Mouse (Mus musculus) kidney, embryonic 16.5 days (tissue): ENCODE results near the gene Apol7a. TPM values are rescaled to one million over a fixed set of nuclear protein-coding genes. Genes with fewer than 3 reads are reported as not detected.

Experiments used
- ATAC-seq: fragments of 200-750 bp; cut with Nextera tagmentation; 2 replicates; pipeline ENCODE4 v1.8.0; 2017; ENCODE audit warnings: moderate TSS enrichment; ENCODE audit not compliant: low FRiP score, low TSS enrichment
- H3K27ac ChIP-seq: fragments of 300-500 bp; sonication (generic); 2 replicates; pipeline ENCODE4 v1.5.1; 2014; ENCODE audit warnings: low read length
- H3K27me3 ChIP-seq: fragments of 300-500 bp; sonication (generic); 2 replicates; pipeline ENCODE4 v1.6.1; 2014; ENCODE audit warnings: low read length, control low read depth, mixed read lengths; ENCODE audit not compliant: insufficient read depth
- H3K36me3 ChIP-seq: fragments of 300-500 bp; sonication (generic); 2 replicates; pipeline ENCODE4 v1.6.1; 2014; ENCODE audit warnings: low read length, control low read depth, mixed read lengths; ENCODE audit not compliant: insufficient read depth
- H3K4me1 ChIP-seq: fragments of 300-500 bp; sonication (generic); 2 replicates; pipeline ENCODE4 v1.6.1; 2014; ENCODE audit warnings: low read length, control low read depth, mixed read lengths; ENCODE audit not compliant: insufficient read depth
- H3K4me2 ChIP-seq: fragments of 300-500 bp; sonication (generic); replicated peaks from 2 replicates; pipeline ENCODE4 v1.6.1; 2014; ENCODE audit warnings: low read depth, low read length
- H3K4me3 ChIP-seq: fragments of 300-500 bp; sonication (generic); 2 replicates; pipeline ENCODE4 v1.5.1; 2014; ENCODE audit warnings: mild to moderate bottlenecking, low read length
- H3K9ac ChIP-seq: fragments of 300-500 bp; sonication (generic); replicated peaks from 2 replicates; pipeline ENCODE4 v1.6.1; 2014; ENCODE audit warnings: low read length
- H3K9me3 ChIP-seq: fragments of 300-500 bp; sonication (generic); 2 replicates; pipeline ENCODE4 v1.6.1; 2016; ENCODE audit warnings: low read length, control low read depth
- WGBS: fragments of 180-500 bp; shearing (Covaris S2); extraction: QIAGEN DNeasy Blood & Tissue Kit; methylation state at CpG from one replicate; pipeline ENCODE4 v1.1.7; 2014; 5-methylcytosine and 5-hydroxymethylcytosine counted together
- polyA plus RNA-seq: library from polyadenylated mRNA; unstranded; fragments of >200 nt; fragmentation: Nextera tagmentation; extraction: Ambion mirVana; gene quantifications from 2 replicates; pipeline ENCODE4 v1.2.1, GENCODE M21; 2015

Apol7a gene
- polyA plus RNA-seq, 1 experiment from 2014 or later, result 0.19 TPM

DNA sequence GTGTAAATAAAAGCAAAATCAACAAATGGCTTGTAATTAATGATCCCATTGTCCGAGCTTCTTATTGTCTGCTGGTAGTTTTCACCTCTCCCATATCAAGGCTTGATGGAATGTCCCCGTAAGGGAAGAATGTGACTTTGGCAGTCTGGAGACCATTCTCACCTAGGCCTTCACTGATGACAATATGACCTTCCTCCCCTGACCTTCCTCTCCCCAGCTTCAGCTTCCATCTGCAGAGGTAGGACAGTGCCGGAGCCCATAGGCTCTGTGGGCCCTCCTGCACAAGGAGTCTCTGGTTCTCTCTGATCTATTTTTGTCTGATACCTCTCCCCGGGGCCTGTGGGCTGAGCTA, 44.4 kb downstream of the Apol7a start:
- Histone ChIP-seq H3K27me3 (no peaks in the 10 kb centered on the region; the same call in 1 of the 2 replicates), H3K9me3 (no peaks in the 10 kb centered on the region), H3K4me1 (peaks cover 38% of the 10 kb centered on the region), H3K4me2 (no peak overlapping the region), H3K36me3 (no peaks in the 10 kb centered on the region), H3K9ac (no peak overlapping the region), H3K4me3 (no peak overlapping the region), H3K27ac (no peak overlapping the region)
- 39% methylated on average over 4 of the region's 4 CpGs for WGBS
- ATAC-seq, result no peak

DNA sequence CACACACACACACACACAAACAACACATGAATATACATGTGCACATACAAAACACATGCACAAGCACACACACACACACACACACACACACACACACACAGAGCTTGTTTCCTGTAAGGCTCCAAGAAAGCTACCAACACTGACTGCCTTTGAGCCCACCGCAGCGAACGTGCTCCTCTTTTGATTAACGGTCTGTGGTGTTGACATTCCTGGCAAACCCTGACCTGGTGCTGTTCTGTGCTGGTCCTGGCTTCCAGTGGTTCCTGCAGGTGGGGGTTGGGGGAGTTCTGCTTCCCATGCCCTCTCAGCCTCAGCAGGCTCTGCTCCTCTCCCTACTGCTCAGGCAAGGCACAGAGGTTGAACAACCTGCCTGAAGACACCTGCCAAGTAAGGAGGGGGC, 45.1 kb downstream of the Apol7a start:
- H3K27me3 ChIP-seq, result no peaks in the 10 kb centered on the region; the same call in 1 of the 2 replicates
- no peak for ATAC-seq
- no peak overlapping the region for H3K27ac ChIP-seq
- H3K4me3 ChIP-seq, result no peak overlapping the region
- 12% methylated on average over 4 of the region's 4 CpGs for WGBS
- no peaks in the 10 kb centered on the region for H3K9me3 ChIP-seq
- H3K9ac ChIP-seq, result peak overlapping the region; percentile 35; the same call in 1 of the 2 replicates
- no peaks in the 10 kb centered on the region for H3K36me3 ChIP-seq
- peaks cover 35% of the 10 kb centered on the region for H3K4me1 ChIP-seq
- H3K4me2 ChIP-seq, result no peak overlapping the region

DNA sequence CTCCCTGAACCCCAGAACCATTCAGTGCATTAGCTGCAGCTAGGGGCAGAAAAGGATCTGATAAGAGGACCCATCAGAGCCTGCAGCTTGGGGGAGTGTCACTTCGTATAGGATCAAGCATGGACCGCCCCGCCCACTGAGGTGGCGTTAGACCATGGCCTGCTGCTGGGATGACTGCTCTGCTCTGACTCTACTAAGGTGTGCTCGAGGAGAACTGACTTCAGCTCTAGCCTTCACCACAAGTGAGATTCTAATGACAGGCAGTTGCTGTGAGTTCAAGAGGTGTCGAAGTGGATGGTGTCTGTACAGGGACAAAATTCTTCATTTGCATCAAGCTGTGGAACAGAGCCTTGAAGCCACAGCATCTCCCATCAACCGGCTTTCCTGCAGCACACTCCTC, 46.0 kb downstream of the Apol7a start:
- Histone ChIP-seq H3K27ac (no peak overlapping the region), H3K4me2 (no peak overlapping the region), H3K9me3 (no peaks in the 10 kb centered on the region), H3K9ac (no peak overlapping the region), H3K4me1 (peaks cover 35% of the 10 kb centered on the region), H3K36me3 (no peaks in the 10 kb centered on the region), H3K4me3 (no peak overlapping the region), H3K27me3 (no peaks in the 10 kb centered on the region; the same call in 1 of the 2 replicates)
- ATAC-seq, result no peak
- 56% methylated on average over 7 of the region's 7 CpGs for WGBS

DNA sequence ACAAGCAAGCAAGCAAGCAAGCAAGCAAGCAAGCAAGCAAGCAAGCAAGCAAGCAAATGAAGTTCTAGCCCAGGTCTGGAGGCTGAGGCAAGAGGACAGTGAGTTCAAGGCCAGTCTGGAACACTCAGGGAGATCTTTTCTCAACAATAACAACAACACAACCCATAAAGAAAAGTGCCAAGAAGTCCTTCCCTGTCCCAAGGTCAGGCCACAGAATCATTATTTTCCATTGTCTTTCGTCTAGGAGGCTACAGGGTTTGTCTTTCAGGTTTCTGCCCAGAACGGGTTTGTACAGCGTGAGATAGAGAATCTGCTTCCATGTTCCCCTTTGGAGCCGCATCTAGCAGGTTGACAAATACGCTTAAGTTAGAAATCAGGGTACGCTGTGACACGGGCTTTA, 48.8 kb downstream of the Apol7a start:
- H3K27me3 ChIP-seq, result no peaks in the 10 kb centered on the region; the same call in 1 of the 2 replicates
- no peak overlapping the region for H3K9ac ChIP-seq
- H3K27ac ChIP-seq, result no peak overlapping the region
- no peak overlapping the region for H3K4me3 ChIP-seq
- 84% methylated on average over 7 of the region's 7 CpGs for WGBS
- no peak for ATAC-seq
- H3K4me2 ChIP-seq, result no peak overlapping the region
- peaks cover 24% of the 10 kb centered on the region for H3K4me1 ChIP-seq
- H3K9me3 ChIP-seq, result no peaks in the 10 kb centered on the region
- no peaks in the 10 kb centered on the region for H3K36me3 ChIP-seq

DNA sequence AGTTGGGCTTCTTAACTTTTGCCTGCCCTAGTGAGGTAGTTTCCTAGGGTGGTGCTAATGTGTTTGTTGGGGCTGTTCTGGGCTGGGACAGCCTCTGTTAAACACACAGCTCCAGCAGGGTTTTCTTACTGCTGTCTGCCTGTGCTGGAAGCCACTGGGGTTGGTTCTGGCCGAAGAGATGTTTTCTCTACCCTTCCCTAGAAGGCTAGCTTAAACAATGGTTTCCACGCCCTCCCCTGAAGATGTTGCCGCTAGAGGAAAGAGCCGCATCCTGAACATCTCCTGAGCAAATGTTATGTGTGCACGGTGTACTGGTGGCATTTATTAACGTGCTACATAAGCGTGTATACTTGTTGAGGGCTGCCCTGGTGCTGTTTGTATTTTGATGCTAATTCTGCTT, 50.8 kb downstream of the Apol7a start:
- ATAC-seq, result no peak
- H3K27me3 ChIP-seq, result no peaks in the 10 kb centered on the region
- no peaks in the 10 kb centered on the region for H3K9me3 ChIP-seq
- WGBS, result 71% methylated on average over 7 of the region's 7 CpGs
- H3K4me1 ChIP-seq, result peaks cover 23% of the 10 kb centered on the region
- H3K27ac ChIP-seq, result no peak overlapping the region
- H3K36me3 ChIP-seq, result no peaks in the 10 kb centered on the region
- no peak overlapping the region for H3K9ac ChIP-seq
- H3K4me2 ChIP-seq, result no peak overlapping the region
- no peak overlapping the region for H3K4me3 ChIP-seq

DNA sequence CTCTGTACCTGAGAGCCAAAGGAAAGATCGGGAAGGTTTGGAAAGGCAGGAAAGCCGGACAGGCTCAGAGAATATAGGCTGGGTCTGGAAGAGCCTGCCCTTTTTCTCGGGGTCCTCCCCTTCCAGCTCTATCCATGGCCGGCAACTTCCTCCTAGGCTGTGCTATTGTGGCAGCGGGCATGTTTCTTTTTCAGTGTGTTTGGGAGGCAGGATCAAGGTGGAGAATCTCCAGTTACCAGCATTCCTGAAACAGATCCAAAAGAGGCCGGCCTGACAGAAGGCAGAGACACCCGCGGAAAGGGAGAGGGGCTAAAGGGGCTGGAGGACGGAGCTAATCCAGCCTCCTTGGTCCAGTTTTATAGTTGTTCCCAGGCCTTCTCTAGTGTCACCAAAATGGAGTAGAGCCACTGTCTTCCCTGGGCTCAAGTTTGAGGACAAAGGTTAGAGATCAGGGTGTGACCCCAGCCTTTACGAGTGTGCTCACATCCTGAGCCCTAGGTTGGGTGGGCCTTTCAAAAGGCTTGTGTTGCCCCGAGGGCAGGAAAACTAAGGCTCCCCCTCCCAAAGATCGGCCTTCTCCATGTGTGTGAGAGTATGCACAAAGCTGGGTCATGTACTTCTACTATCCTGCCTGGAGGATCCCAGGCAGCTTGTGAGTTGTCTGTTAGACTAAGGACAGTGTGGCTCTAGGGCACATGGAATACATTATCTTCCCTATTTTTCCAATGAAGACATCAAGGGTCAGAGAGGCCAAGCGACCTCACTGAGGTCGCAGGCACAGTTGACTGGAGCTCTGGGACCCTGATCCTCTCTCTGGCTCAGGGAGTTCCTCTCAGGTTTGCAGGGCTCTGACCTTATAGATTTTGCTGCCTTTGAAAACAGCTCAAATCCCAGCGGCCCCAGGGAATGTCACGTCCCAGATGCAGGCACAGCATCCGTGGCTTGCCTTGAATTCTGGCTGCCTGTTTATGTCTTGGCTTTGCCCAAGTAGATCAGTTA, 54.5 kb downstream of the Apol7a start:
- Histone ChIP-seq H3K9me3 (no peaks in the 10 kb centered on the region), H3K27ac (peak overlapping the region; percentile 64), H3K4me2 (peak overlapping the region; percentile 57), H3K27me3 (no peaks in the 10 kb centered on the region), H3K4me1 (peaks cover 28% of the 10 kb centered on the region), H3K9ac (peak overlapping the region; percentile 36; the same call in 1 of the 2 replicates), H3K4me3 (no peak overlapping the region), H3K36me3 (no peaks in the 10 kb centered on the region)
- 21% methylated on average over 17 of the region's 17 CpGs for WGBS
- ATAC-seq, result peak; percentile 60

DNA sequence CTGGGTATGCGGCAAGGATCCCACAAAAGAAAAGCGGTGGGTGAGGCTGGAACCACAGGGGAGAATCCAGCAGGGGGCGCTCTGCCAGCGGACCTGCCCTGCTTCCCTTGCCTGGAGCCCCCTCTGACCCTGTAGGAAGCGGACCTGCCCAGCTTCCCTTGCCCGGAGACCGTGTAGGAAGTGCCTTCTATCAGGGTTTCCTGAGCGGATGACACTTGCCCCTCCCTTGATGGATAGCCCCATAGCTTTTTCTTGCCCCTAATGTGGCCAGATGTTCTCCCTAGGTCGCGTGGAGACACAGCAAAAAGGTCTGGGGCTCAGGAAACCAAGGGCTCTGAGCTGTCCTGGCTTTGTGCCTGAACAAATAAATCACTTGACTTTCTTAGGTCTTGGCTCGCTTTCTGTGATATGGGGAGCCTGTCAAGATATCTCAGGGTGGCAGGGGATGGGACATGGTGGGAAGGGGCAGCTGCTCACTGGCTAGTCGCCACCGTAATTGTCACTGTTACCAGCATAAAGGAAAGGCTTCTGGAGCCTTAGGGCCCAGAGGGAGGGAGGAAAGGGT, 55.3 kb downstream of the Apol7a start:
- Histone ChIP-seq H3K4me3 (peak overlapping the region; percentile 17), H3K27me3 (no peaks in the 10 kb centered on the region), H3K4me1 (peaks cover 28% of the 10 kb centered on the region), H3K36me3 (no peaks in the 10 kb centered on the region), H3K4me2 (peak overlapping the region; percentile 57), H3K9ac (peak overlapping the region; percentile 53), H3K9me3 (no peaks in the 10 kb centered on the region), H3K27ac (peak overlapping the region; percentile 64)
- ATAC-seq, result peak; percentile 77
- 2% methylated on average over 13 of the region's 13 CpGs for WGBS

DNA sequence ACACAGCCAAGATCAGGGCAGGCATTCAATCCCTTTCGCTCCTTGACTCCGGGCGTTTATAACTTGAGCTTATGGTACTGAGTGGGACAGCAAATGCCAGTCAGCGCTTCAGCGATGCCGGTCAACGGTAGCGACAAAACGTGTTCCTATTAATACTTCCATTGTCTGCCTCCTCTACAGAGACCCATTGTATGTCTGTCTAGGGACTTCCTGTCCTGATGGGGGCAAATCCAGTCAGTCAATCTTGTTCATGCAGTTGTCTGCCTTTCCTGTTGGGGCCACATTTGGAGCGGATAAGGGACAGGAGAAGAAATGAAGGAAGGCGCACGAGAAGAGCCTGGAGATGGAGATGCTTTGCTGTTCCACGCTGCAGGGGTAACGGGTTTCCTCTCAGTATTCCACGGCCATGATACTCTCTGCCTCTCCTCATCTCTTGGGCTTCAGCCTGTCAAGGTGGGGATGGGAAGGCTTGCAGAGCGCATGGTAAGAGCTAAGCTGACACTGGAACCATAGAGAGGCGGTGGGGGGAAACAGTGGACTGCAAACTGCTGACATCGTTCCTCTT, 55.9 kb downstream of the Apol7a start:
- Histone ChIP-seq H3K9ac (peak overlapping the region; percentile 53), H3K9me3 (no peaks in the 10 kb centered on the region), H3K27me3 (no peaks in the 10 kb centered on the region), H3K4me2 (peak overlapping the region; percentile 57), H3K4me3 (peak overlapping the region; percentile 17), H3K27ac (peak overlapping the region; percentile 64), H3K4me1 (peaks cover 32% of the 10 kb centered on the region), H3K36me3 (no peaks in the 10 kb centered on the region)
- 26% methylated on average over 18 of the region's 18 CpGs for WGBS
- ATAC-seq, result no peak

DNA sequence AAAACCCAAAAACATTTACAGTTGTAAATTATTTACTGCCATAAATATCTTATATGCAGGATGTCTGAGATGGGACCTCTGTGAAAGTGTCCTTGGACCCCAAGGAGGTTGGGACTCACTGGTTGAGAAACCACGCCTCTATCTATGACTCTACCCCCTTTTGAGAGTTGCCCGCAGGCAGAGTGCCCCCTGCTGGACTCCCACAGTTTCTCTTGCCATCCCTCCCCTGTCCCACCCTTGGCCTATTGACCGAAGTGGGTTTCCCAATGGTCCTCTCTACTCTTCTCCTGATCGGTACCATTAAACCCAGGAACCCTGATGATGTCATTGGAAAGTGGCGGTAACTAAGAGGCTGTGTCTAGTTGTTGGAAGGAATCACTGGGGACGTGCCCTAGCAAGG, 56.9 kb downstream of the Apol7a start:
- Histone ChIP-seq H3K9ac (no peak overlapping the region), H3K27ac (no peak overlapping the region), H3K4me1 (peaks cover 36% of the 10 kb centered on the region), H3K4me2 (no peak overlapping the region), H3K4me3 (no peak overlapping the region), H3K9me3 (no peaks in the 10 kb centered on the region), H3K27me3 (no peaks in the 10 kb centered on the region), H3K36me3 (no peaks in the 10 kb centered on the region)
- ATAC-seq, result no peak
- 87% methylated on average over 6 of the region's 6 CpGs for WGBS

DNA sequence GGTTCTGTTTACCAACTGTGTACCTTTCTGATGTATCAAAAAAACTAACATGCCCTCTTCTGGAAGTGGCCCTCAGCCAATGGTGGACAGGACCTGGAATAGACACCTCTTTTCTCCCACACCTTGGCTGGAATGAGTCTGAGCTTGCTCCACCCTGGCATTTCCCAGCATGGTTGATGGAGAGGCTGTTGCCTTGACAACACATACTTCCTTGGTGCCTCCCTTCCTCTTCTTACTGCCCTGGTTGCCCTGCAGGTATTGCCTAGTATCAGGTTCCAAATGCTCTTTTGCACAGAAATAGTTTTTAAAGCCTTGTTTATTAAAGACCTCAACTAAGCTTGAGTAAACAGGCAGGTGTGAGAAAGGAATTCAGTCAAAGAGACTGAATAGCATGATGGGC, 58.3 kb downstream of the Apol7a start:
- no peak for ATAC-seq

More for the DNA sequence above, 58.3 kb downstream of the Apol7a start:
- H3K36me3 ChIP-seq, result no peaks in the 10 kb centered on the region
- no peak overlapping the region for H3K9ac ChIP-seq
- H3K27ac ChIP-seq, result no peak overlapping the region
- H3K4me3 ChIP-seq, result no peak overlapping the region
- H3K4me2 ChIP-seq, result no peak overlapping the region
- no peaks in the 10 kb centered on the region for H3K9me3 ChIP-seq
- no peaks in the 10 kb centered on the region for H3K27me3 ChIP-seq
- peaks cover 47% of the 10 kb centered on the region for H3K4me1 ChIP-seq
